Mouse (Mus musculus) liver, adult 2 months (tissue): ENCODE results near the gene Alox12.

Experiments
- CTCF ChIP-seq: fragments of 200-500 bp; IDR thresholded peaks from 2 replicates; pipeline ENCODE4 v1.5.1; 2011; ENCODE audit warnings: low read depth, low read length, control low read depth
- POLR2A ChIP-seq: fragments of 200-500 bp; IDR thresholded peaks from 2 replicates; pipeline ENCODE4 v1.6.1; 2011; ENCODE audit warnings: low read length, control low read depth; ENCODE audit not compliant: insufficient read depth; ENCODE audit errors: extremely low read depth

GRCm38 (mm10) chr11:70232546-70232945 lies 22.6 kb downstream of the Alox12 start:
- TF ChIP-seq CTCF: no peak
- no peak for TF ChIP-seq POLR2A
